Mouse (Mus musculus) liver, embryonic 11.5 days (tissue): Measurements from ENCODE around the gene 1700017B05Rik. TPM values are rescaled to one million over a fixed set of nuclear protein-coding genes. Genes with fewer than 3 reads are reported as not detected.
A peak's percentile ranks its signal among the peaks of the same experiment; 100 is the strongest.

Experiments
- ATAC-seq: fragments of 200-750 bp; cut with Nextera tagmentation; replicated peaks from 2 replicates; pipeline ENCODE4 v1.8.0; 2017; ENCODE audit warnings: moderate number of reproducible peaks, mild to moderate bottlenecking, moderate TSS enrichment, moderate library complexity; ENCODE audit not compliant: low FRiP score
- DNase-seq: peaks from one replicate; pipeline ENCODE4 v3.0.0-alpha.2; 2017; ENCODE audit warnings: low spot score
- H3K27ac ChIP-seq: fragments of 300-500 bp; sonication (generic); 2 replicates; pipeline ENCODE4 v1.5.1; 2014; ENCODE audit warnings: mild to moderate bottlenecking, low read depth, low read length, control low read depth
- H3K27me3 ChIP-seq: fragments of 300-500 bp; sonication (generic); replicated peaks from 2 replicates; pipeline ENCODE4 v1.6.1; 2014; ENCODE audit warnings: low read length, mixed read lengths; ENCODE audit not compliant: control insufficient read depth, insufficient read depth
- H3K36me3 ChIP-seq: fragments of 300-500 bp; sonication (generic); 2 replicates; pipeline ENCODE4 v1.6.1; 2014; ENCODE audit warnings: mild to moderate bottlenecking, low read length, moderate library complexity, mixed read lengths; ENCODE audit not compliant: control insufficient read depth, insufficient read depth
- H3K4me1 ChIP-seq: fragments of 300-500 bp; sonication (generic); replicated peaks from 2 replicates; pipeline ENCODE4 v1.6.1; 2014; ENCODE audit warnings: low read length, mixed read lengths; ENCODE audit not compliant: control insufficient read depth, insufficient read depth
- H3K4me2 ChIP-seq: fragments of 300-500 bp; sonication (generic); 2 replicates; pipeline ENCODE4 v1.6.1; 2014; ENCODE audit warnings: mild to moderate bottlenecking, control low read depth, moderate library complexity
- H3K4me3 ChIP-seq: fragments of 300-500 bp; sonication (generic); 2 replicates; pipeline ENCODE4 v1.5.1; 2014; ENCODE audit warnings: low read depth, low read length, control low read depth
- H3K9ac ChIP-seq: fragments of 300-500 bp; sonication (generic); 2 replicates; pipeline ENCODE4 v1.6.1; 2014; ENCODE audit warnings: low read depth, low read length, control low read depth
- H3K9me3 ChIP-seq: fragments of 300-500 bp; sonication (generic); 2 replicates; pipeline ENCODE4 v1.6.1; 2016; ENCODE audit warnings: low read length, inconsistent platforms, mixed read lengths; ENCODE audit not compliant: control insufficient read depth
- WGBS: fragments of 180-500 bp; shearing (Covaris S2); extraction: QIAGEN DNeasy Blood & Tissue Kit; methylation state at CpG from one replicate; pipeline ENCODE4 v1.1.7; 2014; 5-methylcytosine and 5-hydroxymethylcytosine counted together
- polyA plus RNA-seq: library from polyadenylated mRNA; unstranded; fragments of >200 nt; fragmentation: Nextera tagmentation; extraction: Ambion mirVana; gene quantifications from 2 replicates; pipeline ENCODE4 v1.2.1, GENCODE M21; 2014

1700017B05Rik gene
- polyA plus RNA-seq, 1 experiment from 2014 or later: 29.5 TPM

- 38% methylated on average over 7 of the region's 7 CpGs for WGBS
- 0 out of 2 replicates have a peak, but pooled peaks have one; percentile 41 for ATAC-seq
Observed at GRCm38 (mm10) chr9:57248030-57248942, 14.1 kb downstream of the 1700017B05Rik start.

DNA sequence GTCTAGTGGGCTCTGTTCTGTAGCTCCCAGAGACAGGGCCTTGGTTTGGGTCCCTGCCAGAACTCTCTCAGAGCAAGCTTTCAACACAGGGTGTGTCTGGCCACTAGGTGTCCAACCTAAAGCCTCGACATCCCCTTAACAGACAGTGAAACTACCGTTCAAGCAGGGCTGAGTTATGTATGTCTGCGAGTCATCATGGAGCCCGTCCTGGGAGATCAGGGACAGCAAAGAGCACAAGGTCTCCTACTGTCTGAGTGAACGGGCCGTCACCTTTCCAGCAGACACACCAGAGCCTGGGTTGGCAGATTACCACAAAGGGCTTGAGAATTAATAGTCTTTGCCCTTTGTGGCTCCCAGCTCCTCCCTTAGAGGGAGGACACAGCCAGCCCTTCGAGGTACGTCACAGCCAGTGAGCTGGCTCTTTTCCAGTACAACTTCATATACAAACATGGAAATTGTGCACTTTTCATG lies 15.2 kb downstream of the 1700017B05Rik start:
- Histone ChIP-seq H3K4me3 (no peak overlapping the region), H3K4me2 (no peak overlapping the region), H3K36me3 (peaks cover 4% of the 10 kb centered on the region; the same call in 1 of the 2 replicates), H3K27me3 (no peaks in the 10 kb centered on the region), H3K9ac (no peak overlapping the region), H3K9me3 (no peaks in the 10 kb centered on the region), H3K4me1 (peaks cover 10% of the 10 kb centered on the region), H3K27ac (no peak overlapping the region)
- DNase-seq (no peak), ATAC-seq (no peak)
- WGBS: 62% methylated on average over 8 of the region's 8 CpGs

More at GRCm38 (mm10) chr9:57248030-57248942, 14.1 kb downstream of the 1700017B05Rik start:
- H3K9ac ChIP-seq: no peak overlapping the region
- no peaks in the 10 kb centered on the region for H3K27me3 ChIP-seq
- no peak overlapping the region for H3K27ac ChIP-seq
- no peak for DNase-seq
- no peak overlapping the region for H3K4me3 ChIP-seq
- no peaks in the 10 kb centered on the region for H3K9me3 ChIP-seq
- no peak overlapping the region for H3K4me2 ChIP-seq
- peaks cover 9% of the 10 kb centered on the region; the same call in 1 of the 2 replicates for H3K36me3 ChIP-seq
- H3K4me1 ChIP-seq: peaks cover 10% of the 10 kb centered on the region

GRCm38 (mm10) chr9:57246482-57246881 lies 15.9 kb downstream of the 1700017B05Rik start:
- Histone ChIP-seq H3K9ac (no peak overlapping the region), H3K9me3 (no peaks in the 10 kb centered on the region), H3K27me3 (no peaks in the 10 kb centered on the region), H3K4me1 (peaks cover 10% of the 10 kb centered on the region), H3K36me3 (no peaks in the 10 kb centered on the region), H3K4me3 (no peak overlapping the region), H3K27ac (no peak overlapping the region), H3K4me2 (no peak overlapping the region)
- DNase-seq (no peak), ATAC-seq (no peak)
- WGBS: 86% methylated on average over 5 of the region's 5 CpGs

DNA sequence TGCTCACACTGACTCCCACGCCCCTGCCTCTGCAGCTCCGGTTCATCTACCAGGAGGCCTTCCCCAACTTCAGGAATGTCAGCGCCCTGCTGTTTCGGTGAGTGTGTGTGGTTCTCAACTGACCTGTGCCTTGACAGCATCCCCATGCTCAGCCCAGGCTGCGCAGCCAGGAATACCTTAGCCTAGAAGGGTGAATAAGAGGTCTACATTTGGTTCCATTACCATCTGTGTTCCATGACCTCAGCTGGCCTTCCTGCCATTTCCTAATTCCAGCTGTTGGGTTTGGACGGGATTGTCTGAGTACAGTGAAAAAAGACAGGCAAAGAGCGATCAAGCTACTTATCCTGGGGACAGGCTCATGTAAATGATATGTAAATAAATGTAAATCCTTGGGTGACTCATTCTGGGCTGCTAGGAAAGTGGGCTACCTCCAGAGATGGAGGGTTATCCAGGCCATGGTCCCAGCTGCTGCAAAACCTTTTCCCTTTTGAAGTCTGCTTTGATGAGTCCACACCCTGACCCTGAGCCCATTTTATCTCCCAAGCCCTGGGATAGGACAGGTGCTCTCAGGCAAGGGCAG lies 18.2 kb downstream of the 1700017B05Rik start:
- WGBS: 41% methylated on average over 7 of the region's 7 CpGs
- Histone ChIP-seq H3K27me3 (no peaks in the 10 kb centered on the region), H3K4me3 (no peak overlapping the region), H3K27ac (no peak overlapping the region), H3K9ac (no peak overlapping the region), H3K4me2 (no peak overlapping the region), H3K4me1 (peaks cover 10% of the 10 kb centered on the region), H3K9me3 (no peaks in the 10 kb centered on the region), H3K36me3 (no peaks in the 10 kb centered on the region)
- ATAC-seq: no peak
- DNase-seq: no peak

DNA sequence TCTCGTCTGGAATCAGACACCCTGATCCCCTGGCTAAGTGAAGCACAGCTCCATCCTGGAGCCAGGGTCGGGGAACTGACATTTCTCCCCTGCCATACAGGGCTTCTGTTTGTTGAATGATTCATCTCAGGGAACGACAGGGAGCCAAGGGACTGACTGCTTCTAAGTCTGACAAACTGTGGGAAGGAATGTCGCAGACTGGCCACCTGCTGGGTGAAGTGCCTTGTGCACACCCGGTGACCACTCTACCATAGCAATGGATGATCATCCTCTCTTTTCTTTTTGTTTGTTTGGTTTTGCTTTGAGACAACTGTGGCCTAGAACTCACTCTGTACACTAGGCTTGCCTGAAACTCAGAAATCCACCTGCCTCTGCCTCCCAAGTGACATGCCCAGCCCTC lies 19.5 kb downstream of the 1700017B05Rik start:
- Histone ChIP-seq H3K4me3 (no peak overlapping the region), H3K36me3 (no peaks in the 10 kb centered on the region), H3K4me2 (no peak overlapping the region), H3K9ac (no peak overlapping the region), H3K27me3 (no peaks in the 10 kb centered on the region), H3K4me1 (peaks cover 3% of the 10 kb centered on the region; the same call in 1 of the 2 replicates), H3K9me3 (no peaks in the 10 kb centered on the region), H3K27ac (no peak overlapping the region)
- DNase-seq: no peak
- 52% methylated on average over 5 of the region's 5 CpGs for WGBS
- no peak for ATAC-seq

- H3K4me3 ChIP-seq: no peak overlapping the region
- H3K4me2 ChIP-seq: no peak overlapping the region
- H3K27ac ChIP-seq: no peak overlapping the region
- H3K9me3 ChIP-seq: no peaks in the 10 kb centered on the region
- no peaks in the 10 kb centered on the region for H3K36me3 ChIP-seq
- no peak for ATAC-seq
- WGBS: 73% methylated on average over 5 of the region's 5 CpGs
- DNase-seq: no peak
- H3K4me1 ChIP-seq: no peaks in the 10 kb centered on the region
- H3K9ac ChIP-seq: no peak overlapping the region
- no peaks in the 10 kb centered on the region for H3K27me3 ChIP-seq
Observed at GRCm38 (mm10) chr9:57241111-57241510, 21.3 kb downstream of the 1700017B05Rik start.

DNA sequence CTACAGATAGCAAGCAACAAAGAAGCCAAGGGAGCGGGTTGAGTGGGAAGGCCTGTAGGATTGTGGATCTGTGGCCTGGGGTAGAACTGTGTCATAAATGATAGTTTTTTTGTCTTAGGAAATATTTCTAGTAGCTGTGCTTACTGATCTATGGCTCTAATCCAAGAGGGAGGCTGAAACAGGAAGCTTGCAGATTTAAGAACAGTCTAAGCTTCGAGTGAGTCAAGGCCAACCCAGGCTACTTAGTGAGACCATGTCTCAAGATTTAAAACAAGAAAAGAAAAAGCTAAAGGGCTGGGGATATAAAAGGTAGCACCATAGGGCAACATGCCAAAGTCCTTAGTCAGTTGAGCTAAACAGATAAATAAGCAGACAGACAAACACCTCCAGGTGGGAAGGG lies 24.2 kb downstream of the 1700017B05Rik start:
- no peak for DNase-seq
- ATAC-seq: no peak
- H3K4me3 ChIP-seq: no peak overlapping the region
- WGBS: 80% methylated on average over 2 of the region's 2 CpGs
- no peaks in the 10 kb centered on the region for H3K9me3 ChIP-seq
- H3K36me3 ChIP-seq: no peaks in the 10 kb centered on the region
- no peak overlapping the region for H3K9ac ChIP-seq
- no peak overlapping the region for H3K27ac ChIP-seq
- no peak overlapping the region for H3K4me2 ChIP-seq
- H3K4me1 ChIP-seq: peaks cover 8% of the 10 kb centered on the region
- H3K27me3 ChIP-seq: no peaks in the 10 kb centered on the region

DNA sequence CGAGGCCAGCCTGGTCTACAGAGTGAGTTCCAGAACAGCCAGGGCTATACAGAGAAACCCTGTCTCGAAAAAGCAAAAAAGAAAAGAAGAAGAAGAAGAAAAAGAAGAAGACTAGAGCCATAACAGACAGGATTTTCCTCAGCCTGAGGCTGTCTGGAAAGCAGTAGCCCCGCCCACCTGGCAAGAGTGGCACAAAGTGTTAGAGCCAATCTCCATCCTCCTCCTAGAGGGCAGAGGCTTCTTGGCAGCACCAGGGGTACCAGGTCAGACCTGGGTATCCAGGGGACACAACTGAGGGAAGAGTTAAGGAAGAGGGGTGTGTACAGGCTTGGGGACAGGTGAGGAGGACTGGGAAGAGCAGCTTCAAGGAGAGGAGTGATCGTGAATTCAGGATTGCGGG lies 24.7 kb downstream of the 1700017B05Rik start:
- DNase-seq (no peak), ATAC-seq (no peak)
- no peaks in the 10 kb centered on the region for H3K27me3 ChIP-seq
- no peaks in the 10 kb centered on the region for H3K9me3 ChIP-seq
- no peak overlapping the region for H3K4me3 ChIP-seq
- no peak overlapping the region for H3K4me2 ChIP-seq
- peaks cover 11% of the 10 kb centered on the region for H3K4me1 ChIP-seq
- H3K27ac ChIP-seq: no peak overlapping the region
- 70% methylated on average over 5 of the region's 5 CpGs for WGBS
- H3K36me3 ChIP-seq: no peaks in the 10 kb centered on the region
- no peak overlapping the region for H3K9ac ChIP-seq
